Mouse (Mus musculus): ENCODE measurements around the gene Gm5089. TPM values are rescaled to one million over a fixed set of nuclear protein-coding genes. Genes with fewer than 3 reads are reported as not detected.

The Gm5089 gene
- total RNA-seq (2021) (not detected), polyA plus RNA-seq (2012; rRNA removed) (not detected in 2 replicates)
- long read RNA-seq = 0 reads

DNA sequence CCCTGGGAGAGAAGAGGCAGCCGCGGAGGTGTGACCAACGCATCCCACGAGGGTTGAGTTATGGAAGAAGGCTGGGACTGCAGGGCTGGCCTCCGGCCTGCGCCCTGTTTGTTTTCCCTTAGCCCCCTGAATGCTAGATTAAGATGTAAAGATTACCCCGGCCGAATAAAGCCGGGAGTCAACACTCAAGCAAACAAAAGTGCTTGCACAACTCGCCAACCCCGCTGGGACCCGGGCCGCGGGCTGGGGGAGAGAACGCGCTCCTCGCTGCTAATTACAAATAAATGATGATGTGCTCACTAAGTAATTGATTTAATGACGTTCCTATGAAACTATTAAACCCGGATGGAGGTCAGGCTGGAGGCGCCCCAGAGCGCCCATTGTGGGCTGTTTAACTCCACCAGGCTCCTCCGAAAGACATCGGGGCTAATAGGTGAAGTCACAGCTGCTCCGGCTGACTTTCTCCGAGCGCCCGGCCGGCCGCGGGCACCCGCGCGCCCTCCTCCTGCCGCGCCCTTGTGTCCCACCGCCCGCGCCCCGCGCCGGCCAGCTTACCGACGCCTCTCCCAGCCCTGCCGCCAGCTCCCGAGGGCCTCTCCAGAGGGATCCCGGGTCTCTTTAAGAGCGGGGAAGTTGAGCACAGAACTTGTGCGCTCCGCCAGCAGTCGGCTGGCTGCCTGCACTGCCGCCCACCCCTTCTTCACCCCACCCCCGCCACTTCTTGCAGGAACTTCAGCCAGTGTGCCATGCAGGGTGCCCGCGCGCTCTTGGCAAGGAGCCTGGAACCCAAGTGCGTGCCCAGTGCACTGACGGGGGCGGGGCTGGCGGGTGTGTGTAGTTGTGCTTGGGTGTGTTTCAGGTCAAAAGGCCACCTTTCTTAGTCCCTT is at the start of gene Gm5089:
Gene Gm5089, minus strand, starts transcription at position 620 of the 887 bp plus-strand sequence.
- peaks cover 15% of the 10 kb centered on the region for H3K27me3 ChIP-seq (ENCODE audit: control insufficient read depth, insufficient read depth, low read length)
- intact Hi-C loops (cut with DNase I) = no loop called here
- no peaks in the 10 kb centered on the region for H3K36me3 ChIP-seq (ENCODE audit: control insufficient read depth, insufficient read depth, low read length)
- no peaks in the 10 kb centered on the region for H3K4me1 ChIP-seq (ENCODE audit: control insufficient read depth, insufficient read depth, low read length)
- peak; percentile 34 to 39 for DNase-seq
- peak within 1 kb of the TSS; percentile 30 for H3K4me3 ChIP-seq
- no peak for TF ChIP-seq CTCF (IDR thresholded peaks at IDR 0.05)
- no peaks in the 10 kb centered on the region for H3K79me2 ChIP-seq (replicated peaks; ENCODE audit: control insufficient read depth, insufficient read depth, low read length)
- H3K27ac ChIP-seq = no peak within 1 kb of the TSS
- H3K9ac ChIP-seq (ENCODE audit: low read depth, low read length) = no peak within 1 kb of the TSS
- 2% methylated on average over 59 of the region's 59 CpGs for WGBS

- TF ChIP-seq POLR2A (IDR thresholded peaks at IDR 0.05; ENCODE audit: insufficient read depth, low read depth, low read length) = no peak
- intact Hi-C loops (cut with DNase I) = no loop called here
- WGBS = 61% methylated on average over 1 of the region's 1 CpGs
These were observed 41.1 kb upstream of the Gm5089 start for GRCm38 (mm10) chr14:122492015-122492414.

DNA sequence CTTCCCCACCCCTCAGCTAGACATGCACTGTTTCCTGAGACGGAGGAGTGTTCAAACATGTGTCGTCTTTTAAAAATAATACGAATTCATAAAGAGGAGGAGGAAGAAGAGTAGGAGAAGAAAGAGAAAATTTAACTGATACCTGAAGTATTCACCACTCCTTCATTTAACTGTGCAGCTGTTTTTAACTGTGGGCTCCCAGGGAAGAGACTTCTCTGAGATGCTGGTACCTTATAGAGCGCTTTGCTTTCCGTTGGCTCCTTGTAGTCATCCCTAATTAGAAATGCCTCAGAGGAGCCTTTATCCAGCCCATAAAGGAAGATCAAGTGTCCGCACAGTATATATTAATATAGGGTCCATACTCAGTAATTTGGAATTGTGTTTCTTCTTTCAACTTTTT is 40.6 kb upstream of the Gm5089 start:
- no peak for DNase-seq
- H3K27me3 ChIP-seq (ENCODE audit: control insufficient read depth, insufficient read depth, low read length) = peaks cover 17% of the 10 kb centered on the region
- H3K79me2 ChIP-seq (replicated peaks; ENCODE audit: control insufficient read depth, insufficient read depth, low read length) = no peaks in the 10 kb centered on the region
- H3K9ac ChIP-seq (ENCODE audit: low read depth, low read length) = no peak overlapping the region
- H3K4me3 ChIP-seq = no peak overlapping the region
- intact Hi-C loops (cut with DNase I) = no loop called here
- no peaks in the 10 kb centered on the region for H3K36me3 ChIP-seq (ENCODE audit: control insufficient read depth, insufficient read depth, low read length)
- whole genome bisulfite sequencing = 71% methylated on average over 6 of the region's 6 CpGs
- peaks cover 2% of the 10 kb centered on the region; the same call in 1 of the 2 replicates for H3K4me1 ChIP-seq (ENCODE audit: control insufficient read depth, insufficient read depth, low read length)
- no peak overlapping the region for H3K27ac ChIP-seq
- TF ChIP-seq EP300 (IDR thresholded peaks at IDR 0.05; ENCODE audit: insufficient read depth, low read depth, low read length) (no peak), POLR2A (IDR thresholded peaks at IDR 0.05; ENCODE audit: insufficient read depth, low read depth, low read length) (no peak), CTCF (IDR thresholded peaks at IDR 0.05) (no peak)

More at GRCm38 (mm10) chr14:122492015-122492414, 41.1 kb upstream of the Gm5089 start:
- Histone ChIP-seq H3K27me3 (ENCODE audit: control insufficient read depth, insufficient read depth, low read length) (peaks cover 17% of the 10 kb centered on the region), H3K4me1 (ENCODE audit: control insufficient read depth, insufficient read depth, low read length) (peaks cover 2% of the 10 kb centered on the region; the same call in 1 of the 2 replicates), H3K4me3 (no peak overlapping the region), H3K36me3 (ENCODE audit: control insufficient read depth, insufficient read depth, low read length) (no peaks in the 10 kb centered on the region), H3K27ac (no peak overlapping the region), H3K79me2 (replicated peaks; ENCODE audit: control insufficient read depth, insufficient read depth, low read length) (no peaks in the 10 kb centered on the region), H3K9ac (ENCODE audit: low read depth, low read length) (no peak overlapping the region)
- DNase-seq = no peak

GRCm38 (mm10) chr14:122490441-122491328 is 39.8 kb upstream of the Gm5089 start, which contains the start of gene Gm10837:
Gene Gm10837 (plus strand): TSS chr14:122490586.
- Histone ChIP-seq H3K4me3 (no peak within 1 kb of the TSS), H3K27ac (no peak within 1 kb of the TSS), H3K9ac (ENCODE audit: low read depth, low read length) (no peak within 1 kb of the TSS), H3K36me3 (ENCODE audit: control insufficient read depth, insufficient read depth, low read length) (no peaks in the 10 kb centered on the region), H3K4me1 (ENCODE audit: control insufficient read depth, insufficient read depth, low read length) (peaks cover 2% of the 10 kb centered on the region; the same call in 1 of the 2 replicates), H3K27me3 (ENCODE audit: control insufficient read depth, insufficient read depth, low read length) (peaks cover 12% of the 10 kb centered on the region), H3K79me2 (replicated peaks; ENCODE audit: control insufficient read depth, insufficient read depth, low read length) (no peaks in the 10 kb centered on the region)
- no peak for DNase-seq
- TF ChIP-seq POLR2A (IDR thresholded peaks at IDR 0.05; ENCODE audit: insufficient read depth, low read depth, low read length) (no peak), CTCF (IDR thresholded peaks at IDR 0.05) (no peak), EP300 (IDR thresholded peaks at IDR 0.05; ENCODE audit: insufficient read depth, low read depth, low read length) (no peak)
- intact Hi-C loops (cut with DNase I) = no loop called here
- 5% methylated on average over 51 of the region's 51 CpGs for WGBS

GRCm38 (mm10) chr14:122489686-122490414 is 38.9 kb upstream of the Gm5089 start:
- TF ChIP-seq CTCF (IDR thresholded peaks at IDR 0.05) (no peak), EP300 (IDR thresholded peaks at IDR 0.05; ENCODE audit: insufficient read depth, low read depth, low read length) (no peak), POLR2A (IDR thresholded peaks at IDR 0.05; ENCODE audit: insufficient read depth, low read depth, low read length) (no peak)
- 17% methylated on average over 12 of the region's 12 CpGs for WGBS
- Histone ChIP-seq H3K4me3 (no peak overlapping the region), H3K79me2 (replicated peaks; ENCODE audit: control insufficient read depth, insufficient read depth, low read length) (no peaks in the 10 kb centered on the region), H3K9ac (ENCODE audit: low read depth, low read length) (no peak overlapping the region), H3K27ac (no peak overlapping the region), H3K4me1 (ENCODE audit: control insufficient read depth, insufficient read depth, low read length) (peaks cover 2% of the 10 kb centered on the region; the same call in 1 of the 2 replicates), H3K27me3 (ENCODE audit: control insufficient read depth, insufficient read depth, low read length) (peaks cover 15% of the 10 kb centered on the region), H3K36me3 (ENCODE audit: control insufficient read depth, insufficient read depth, low read length) (no peaks in the 10 kb centered on the region)
- DNase-seq = no peak
- intact Hi-C loops (cut with DNase I) = loop anchor here (2.0 kb wide), 1 partner anchor 25 kb away; the partner anchor contains the start of gene Zic5

All from heart, adult 2 months (tissue).